Mouse (Mus musculus) liver, postnatal 0 days (tissue): ENCODE measurements around the gene Vdac1.

Experiments
- CTCF ChIP-seq: sonication (generic); IDR thresholded peaks from 2 replicates; pipeline ENCODE4 v1.5.1; 2016; ENCODE audit warnings: antibody characterized with exemption, low read depth
- EP300 ChIP-seq: IDR thresholded peaks from 2 replicates; pipeline ENCODE4 v1.6.1; 2016; ENCODE audit warnings: antibody characterized with exemption, low read depth, mild to moderate bottlenecking

DNA sequence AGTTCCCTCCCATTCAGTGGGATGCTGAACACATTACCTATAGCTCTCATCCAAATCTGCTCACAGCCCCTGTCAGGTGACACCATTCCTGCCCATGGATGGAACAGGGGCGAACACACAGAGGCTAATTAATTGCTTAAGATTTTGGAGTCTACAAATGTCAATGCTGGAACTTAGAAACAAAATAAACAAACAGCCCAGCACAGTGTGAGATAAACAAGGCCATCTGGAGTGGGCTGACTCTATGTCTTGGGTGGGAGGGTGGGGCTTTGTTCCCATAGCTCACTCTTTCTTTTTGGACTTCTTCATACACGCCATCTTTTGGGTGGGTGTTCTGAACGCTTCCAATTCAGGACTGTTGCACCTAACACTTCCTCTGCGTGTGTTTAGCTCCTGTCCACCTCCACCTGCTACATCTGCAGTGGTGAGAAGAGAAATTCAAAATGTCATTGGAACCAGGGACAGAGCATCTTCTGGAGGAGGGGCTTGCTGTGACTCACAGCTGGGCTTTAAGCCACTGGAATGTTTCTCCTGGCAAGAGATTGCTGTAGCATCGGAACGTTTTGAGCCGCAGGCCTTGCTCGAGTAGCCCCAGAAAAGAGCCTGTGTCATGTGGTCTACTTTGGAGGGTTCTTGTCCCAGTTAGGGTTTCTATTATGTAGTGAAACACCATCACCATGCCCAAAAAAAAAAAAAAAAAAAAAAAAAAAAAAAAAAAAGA, 72.6 kb downstream of the Vdac1 start:
- TF ChIP-seq EP300 (no peak), CTCF (no peak)
